Mouse (Mus musculus): Measurements from ENCODE around the gene Anapc5. TPM values are rescaled to one million over a fixed set of nuclear protein-coding genes. Genes with fewer than 3 reads are reported as not detected.

Gene Anapc5
- total RNA-seq, 2 experiments from 2014 or later, result 366 to 502 TPM

- no peak for TF ChIP-seq CTCF (IDR thresholded peaks at IDR 0.05)
- H3K27ac ChIP-seq, result peak overlapping the region; percentile 35
- H3K4me3 ChIP-seq, result no peak overlapping the region; the same call in 1 of the 2 replicates
- peak; percentile 46 for DNase-seq
- intact Hi-C loops (cut with DNase I), result no loop called here
Observed at GRCm38 (mm10) chr5:122798557-122799378, 22.4 kb downstream of the Anapc5 start.

- no peak overlapping the region for H3K27ac ChIP-seq
- intact Hi-C loops (cut with DNase I), result no loop called here
- no peak overlapping the region for H3K4me3 ChIP-seq
- no peak for TF ChIP-seq CTCF (IDR thresholded peaks at IDR 0.05)
- no peak for DNase-seq
Observed at GRCm38 (mm10) chr5:122797866-122798265, 23.3 kb downstream of the Anapc5 start.

GRCm38 (mm10) chr5:122788696-122789095 is 32.4 kb downstream of the Anapc5 start:
- H3K27ac ChIP-seq, result no peak overlapping the region
- H3K4me3 ChIP-seq, result no peak overlapping the region
- TF ChIP-seq CTCF (IDR thresholded peaks at IDR 0.05), result no peak
- intact Hi-C loops (cut with DNase I), result no loop called here
- no peak for DNase-seq

GRCm38 (mm10) chr5:122786035-122786819 is 34.9 kb downstream of the Anapc5 start:
- no peak for DNase-seq
- Histone ChIP-seq H3K27ac (0 out of 2 replicates have a peak overlapping the region, but pooled peaks have one; percentile 28), H3K4me3 (no peak overlapping the region)
- no peak for TF ChIP-seq CTCF (IDR thresholded peaks at IDR 0.05)
- intact Hi-C loops (cut with DNase I), result no loop called here

- Histone ChIP-seq H3K4me3 (no peak overlapping the region), H3K27ac (no peak overlapping the region)
- intact Hi-C loops (cut with DNase I), result no loop called here
- TF ChIP-seq CTCF (IDR thresholded peaks at IDR 0.05), result no peak
- no peak for DNase-seq
Observed at GRCm38 (mm10) chr5:122783726-122784406, 37.3 kb downstream of the Anapc5 start.

GRCm38 (mm10) chr5:122782066-122782465 is 39.1 kb downstream of the Anapc5 start:
- intact Hi-C loops (cut with DNase I), result no loop called here
- DNase-seq, result no peak
- H3K4me3 ChIP-seq, result no peak overlapping the region
- TF ChIP-seq CTCF (IDR thresholded peaks at IDR 0.05), result no peak
- no peak overlapping the region for H3K27ac ChIP-seq

GRCm38 (mm10) chr5:122780791-122781432 is 40.2 kb downstream of the Anapc5 start:
- intact Hi-C loops (cut with DNase I), result no loop called here
- Histone ChIP-seq H3K27ac (no peak overlapping the region), H3K4me3 (no peak overlapping the region)
- TF ChIP-seq CTCF (IDR thresholded peaks at IDR 0.05), result no peak
- no peak for DNase-seq

GRCm38 (mm10) chr5:122779277-122779834 is 41.8 kb downstream of the Anapc5 start, which contains the start of gene Camkk2:
Gene Camkk2, minus strand, starts transcription at chr5:122779409.
- Histone ChIP-seq H3K4me3 (peak within 1 kb of the TSS; percentile 95), H3K27ac (peak within 1 kb of the TSS; percentile 93)
- DNase-seq, result peak; percentile 93
- intact Hi-C loops (cut with DNase I), result no loop called here
- TF ChIP-seq CTCF (IDR thresholded peaks at IDR 0.05), result no peak

- DNase-seq, result peak; percentile 57
- intact Hi-C loops (cut with DNase I), result no loop called here
Observed at GRCm38 (mm10) chr5:122778231-122779226, 42.6 kb downstream of the Anapc5 start.

GRCm38 (mm10) chr5:122777322-122777721 is 43.8 kb downstream of the Anapc5 start:
- no peak overlapping the region for H3K27ac ChIP-seq
- DNase-seq, result no peak
- no peak overlapping the region for H3K4me3 ChIP-seq
- intact Hi-C loops (cut with DNase I), result no loop called here
- no peak for TF ChIP-seq CTCF (IDR thresholded peaks at IDR 0.05)

More at GRCm38 (mm10) chr5:122778231-122779226, 42.6 kb downstream of the Anapc5 start:
- Histone ChIP-seq H3K27ac (peak overlapping the region; percentile 93), H3K4me3 (peak overlapping the region; percentile 95)
- TF ChIP-seq CTCF (IDR thresholded peaks at IDR 0.05), result no peak
